Mouse (Mus musculus) megakaryocyte, embryonic 14.5 days (primary cell): ENCODE results near the gene Tas2r119.

ENCODE experiments used
- FLI1 ChIP-seq: IDR thresholded peaks from 2 replicates; pipeline ENCODE4 v1.6.1; 2012; ENCODE audit warnings: low read length, inconsistent platforms, mixed read lengths
- GATA1 ChIP-seq: IDR thresholded peaks from 3 replicates; pipeline ENCODE4 v1.6.1; 2012; ENCODE audit warnings: mixed read lengths, low read length, inconsistent platforms, borderline replicate concordance

DNA sequence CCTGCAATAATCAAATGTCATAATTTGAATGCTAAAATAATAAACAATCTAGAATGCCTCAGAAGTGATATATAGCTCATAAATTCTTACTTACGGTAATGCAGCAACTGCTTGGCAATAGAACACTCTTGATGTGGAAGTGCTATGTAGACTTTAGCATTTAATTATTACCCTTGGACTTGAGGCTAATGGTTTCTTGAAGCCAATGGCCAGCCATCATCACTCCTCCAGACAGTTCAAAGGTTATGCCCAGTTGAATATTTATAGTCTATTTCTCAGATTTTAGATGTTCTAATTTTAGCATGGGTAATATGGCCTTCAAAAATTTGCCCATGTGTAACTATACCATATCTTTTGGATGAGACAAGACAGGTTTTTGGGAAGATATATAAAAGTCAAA, 4.9 kb downstream of the Tas2r119 start:
- TF ChIP-seq GATA1 (no peak), FLI1 (no peak)
